Mouse (Mus musculus): ENCODE results near the gene Cdc37. TPM values are rescaled to one million over a fixed set of nuclear protein-coding genes. Genes with fewer than 3 reads are reported as not detected.

The Cdc37 gene
- polyA plus RNA-seq, 1 experiment, result 275 TPM

DNA sequence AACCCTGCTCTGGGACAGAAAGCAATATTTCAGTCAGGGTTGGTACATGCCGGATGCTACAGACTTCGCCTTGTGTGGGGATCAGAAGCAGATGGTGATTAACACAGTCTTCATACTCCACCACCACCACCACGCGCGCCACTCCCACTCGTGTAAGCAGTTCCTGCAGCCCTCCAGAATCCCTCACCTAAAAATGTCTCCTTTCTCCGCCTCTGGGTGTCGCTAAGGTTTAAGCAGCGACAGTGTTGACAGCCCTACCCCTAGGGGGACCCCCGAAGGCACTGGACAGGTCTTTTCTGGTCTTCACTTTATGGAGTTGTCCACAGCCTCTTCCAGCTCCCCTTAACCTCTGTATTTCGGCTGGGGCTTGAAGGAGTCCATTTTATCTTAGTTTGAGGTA lies 2.9 kb upstream of the Cdc37 start:
- TF ChIP-seq GATA1 (IDR thresholded peaks at IDR 0.05; ENCODE audit: low read length), result no peak

GRCm38 (mm10) chr9:21149077-21149653 lies 617 bp downstream of the Cdc37 start:
- no peak for TF ChIP-seq GATA1 (IDR thresholded peaks at IDR 0.05; ENCODE audit: low read length)

GRCm38 (mm10) chr9:21148427-21148826 lies 1.4 kb downstream of the Cdc37 start:
- no peak for TF ChIP-seq GATA1 (IDR thresholded peaks at IDR 0.05; ENCODE audit: low read length)

DNA sequence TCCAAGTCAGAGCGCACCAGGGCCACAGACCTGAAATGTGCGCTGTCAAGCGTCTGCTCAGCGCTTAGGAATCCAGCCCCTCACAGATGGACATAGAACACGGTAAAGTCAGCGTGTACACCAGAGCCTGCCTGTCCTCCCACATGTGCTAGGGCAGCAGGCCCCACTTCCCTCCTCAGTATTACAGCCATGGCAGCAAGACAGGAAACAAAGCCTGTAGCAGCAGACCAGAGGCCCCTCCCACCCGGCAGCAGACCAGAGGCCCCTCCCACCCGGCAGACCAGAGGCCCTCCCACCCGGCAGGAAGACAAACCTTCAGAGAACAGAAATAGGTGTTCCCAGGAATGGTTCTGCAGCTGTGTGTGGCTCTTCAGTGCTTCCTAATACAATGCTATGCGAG lies 3.1 kb downstream of the Cdc37 start:
- no peak for TF ChIP-seq GATA1 (IDR thresholded peaks at IDR 0.05; ENCODE audit: low read length)

DNA sequence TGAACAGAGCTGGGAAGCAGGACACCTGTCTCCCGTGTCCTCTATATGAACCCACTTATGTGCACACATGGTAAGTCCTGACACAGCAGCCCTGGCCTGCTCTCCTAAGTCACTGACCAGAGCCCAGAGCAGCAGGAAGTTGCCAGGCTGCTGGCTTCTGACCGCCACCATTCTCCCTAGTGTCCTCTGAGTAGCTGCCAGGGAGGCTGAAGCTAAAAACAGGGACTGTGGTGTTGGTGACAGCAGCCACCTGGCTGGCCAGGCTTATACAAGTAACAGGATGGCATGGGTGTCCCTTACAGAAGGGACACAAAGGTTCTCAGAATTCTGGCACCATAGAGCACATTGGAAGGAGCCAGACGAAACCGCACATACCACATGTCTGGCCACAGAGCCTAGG lies 4.4 kb downstream of the Cdc37 start:
- no peak for TF ChIP-seq GATA1 (IDR thresholded peaks at IDR 0.05; ENCODE audit: low read length)

DNA sequence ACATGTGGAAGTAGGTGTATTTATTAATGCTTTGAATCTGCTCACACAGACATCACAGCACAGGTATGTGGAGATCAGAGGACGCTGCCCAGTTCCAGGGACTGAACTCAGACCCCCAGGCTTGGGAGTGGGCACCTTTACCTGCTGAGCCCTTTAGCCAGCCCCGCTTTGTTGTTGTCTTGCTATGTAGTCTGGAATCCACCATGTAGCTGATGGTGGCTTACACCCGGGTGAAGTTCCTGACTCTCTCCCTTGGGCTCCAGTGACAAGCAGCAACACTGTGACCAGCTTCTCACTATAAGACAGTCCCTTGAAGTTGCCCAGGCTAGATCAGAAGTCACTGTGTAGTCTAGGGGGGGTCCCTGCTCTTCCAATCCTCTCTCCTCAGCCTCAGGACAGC lies 5.4 kb downstream of the Cdc37 start:
- TF ChIP-seq GATA1 (IDR thresholded peaks at IDR 0.05; ENCODE audit: low read length), result no peak

DNA sequence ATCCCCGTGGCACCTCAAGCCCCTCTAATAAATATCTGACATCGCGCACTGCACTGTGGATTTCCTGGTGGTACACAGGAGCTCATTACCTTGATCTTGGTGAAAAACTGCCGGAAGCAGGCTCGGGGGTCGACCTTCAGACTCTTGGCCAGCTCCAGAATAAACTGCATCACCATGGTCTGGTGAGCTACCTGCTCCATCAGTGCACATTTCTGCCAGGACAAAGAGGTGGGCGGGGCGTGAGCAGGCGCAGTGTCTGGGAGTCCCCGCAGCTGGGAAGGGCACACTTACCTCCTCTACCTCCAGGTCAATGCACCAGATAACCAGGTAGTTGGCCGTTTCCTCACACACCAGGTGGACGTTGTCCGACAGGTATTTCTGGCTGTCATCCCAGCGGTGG lies 7.9 kb downstream of the Cdc37 start:
- TF ChIP-seq GATA1 (IDR thresholded peaks at IDR 0.05; ENCODE audit: low read length), result no peak

- TF ChIP-seq GATA1 (IDR thresholded peaks at IDR 0.05; ENCODE audit: low read length), result no peak
These were observed 11.4 kb downstream of the Cdc37 start for GRCm38 (mm10) chr9:21138386-21138785.

GRCm38 (mm10) chr9:21137229-21137628 lies 12.6 kb downstream of the Cdc37 start:
- no peak for TF ChIP-seq GATA1 (IDR thresholded peaks at IDR 0.05; ENCODE audit: low read length)

- TF ChIP-seq GATA1 (IDR thresholded peaks at IDR 0.05; ENCODE audit: low read length), result no peak
These were observed 13.4 kb downstream of the Cdc37 start for GRCm38 (mm10) chr9:21136401-21136800.

DNA sequence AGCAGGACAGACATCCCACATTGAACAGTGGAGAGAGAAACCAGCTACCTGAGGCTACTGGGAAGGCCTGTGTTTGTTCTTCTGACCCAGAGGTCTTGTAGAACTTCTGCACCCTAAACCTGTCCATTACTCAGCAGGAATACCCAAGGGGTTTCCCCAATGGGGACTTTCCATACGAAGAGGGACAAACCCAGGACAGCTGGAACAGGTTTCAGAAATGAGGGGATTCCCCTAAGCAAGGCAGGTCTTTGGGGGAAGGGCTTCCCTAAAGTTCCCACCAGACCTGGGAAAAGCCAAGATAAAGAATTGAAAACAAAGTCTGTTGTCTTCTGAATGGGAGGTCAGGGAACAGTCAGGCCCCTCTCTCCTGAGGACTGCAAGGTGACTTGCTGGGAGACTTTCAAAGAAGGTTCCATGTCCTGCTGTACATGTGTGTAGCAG lies 13.8 kb downstream of the Cdc37 start:
- TF ChIP-seq GATA1 (IDR thresholded peaks at IDR 0.05; ENCODE audit: low read length), result no peak

DNA sequence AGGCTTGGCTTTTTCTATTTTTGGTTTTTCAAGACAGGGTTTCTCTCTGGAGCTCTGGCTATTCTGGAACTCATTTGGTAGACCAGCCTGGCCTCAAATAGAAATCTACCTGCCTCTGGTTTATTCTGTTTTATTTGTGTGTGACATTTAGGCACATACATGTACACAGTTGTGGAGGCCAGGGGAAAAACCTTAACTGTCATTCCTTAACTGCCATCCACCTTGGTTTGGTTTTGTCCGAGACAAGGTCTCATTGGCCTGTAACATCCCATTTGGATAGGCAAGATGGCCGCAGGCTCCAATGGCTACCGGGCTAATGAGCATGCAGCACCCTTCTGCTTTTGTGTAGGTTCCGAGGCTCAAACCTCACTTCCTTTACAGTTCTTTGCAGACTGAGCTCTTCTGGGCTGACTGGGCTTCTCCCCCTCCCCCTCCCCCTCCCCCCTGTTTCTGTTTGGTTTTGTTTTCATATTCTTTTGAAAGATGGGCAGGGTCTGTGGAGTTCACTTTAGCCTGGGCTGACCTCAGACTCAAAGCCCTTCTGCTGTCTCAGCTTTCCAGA lies 14.4 kb downstream of the Cdc37 start:
- TF ChIP-seq GATA1 (IDR thresholded peaks at IDR 0.05; ENCODE audit: low read length), result no peak

GRCm38 (mm10) chr9:21134595-21135328 lies 15.0 kb downstream of the Cdc37 start:
- no peak for TF ChIP-seq GATA1 (IDR thresholded peaks at IDR 0.05; ENCODE audit: low read length)

DNA sequence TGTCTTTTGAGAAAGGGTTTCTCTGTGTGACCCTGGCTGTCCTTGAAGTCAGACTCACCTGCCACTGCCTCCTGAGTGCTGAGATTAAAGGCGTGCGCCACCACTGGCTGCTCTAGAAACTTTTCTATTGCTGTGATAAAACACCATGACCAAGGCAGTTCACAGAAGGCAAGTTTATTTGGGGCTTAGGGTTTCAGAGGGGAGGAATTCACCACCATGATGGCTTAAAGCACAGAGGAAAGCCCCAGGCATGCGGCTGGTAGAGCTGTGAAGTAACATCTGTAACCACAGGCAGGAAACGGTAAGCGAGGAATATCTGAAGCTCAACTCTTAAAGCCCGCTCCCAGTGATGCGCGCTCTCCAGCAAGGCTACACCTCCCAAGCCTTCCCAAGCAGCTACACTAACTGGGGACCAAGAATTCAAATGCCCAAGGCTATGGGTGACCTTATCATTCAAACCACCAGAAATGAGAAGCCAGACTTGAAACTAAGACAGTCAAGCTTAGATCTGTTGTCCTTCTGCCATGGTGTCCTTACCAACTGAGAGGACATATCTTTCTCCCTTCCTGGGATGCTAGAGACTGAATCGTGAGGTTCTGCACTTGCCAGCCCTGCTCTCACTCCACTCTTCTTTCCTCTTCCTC lies 16.6 kb downstream of the Cdc37 start:
- no peak for TF ChIP-seq GATA1 (IDR thresholded peaks at IDR 0.05; ENCODE audit: low read length)

- no peak for TF ChIP-seq GATA1 (IDR thresholded peaks at IDR 0.05; ENCODE audit: low read length)
These were observed 17.5 kb downstream of the Cdc37 start for GRCm38 (mm10) chr9:21132102-21132775.
